Mouse (Mus musculus) E14TG2a.4 (cell line): ENCODE measurements at regions not wholly inside any gene's neighbourhood (a gene's known extent, or its start where the extent isn't known, plus 50 kb on each side); places are given as distances from the start of the nearest gene placed in this dataset.

Experiments used
- CTCF ChIP-seq: conservative IDR thresholded peaks from 2 replicates; pipeline ENCODE4 v1.5.1; 2014; ENCODE audit warnings: low read length
- NANOG ChIP-seq: IDR thresholded peaks from 2 replicates; pipeline ENCODE4 v1.6.1; 2014; ENCODE audit warnings: borderline replicate concordance, low read length, mixed read lengths

DNA sequence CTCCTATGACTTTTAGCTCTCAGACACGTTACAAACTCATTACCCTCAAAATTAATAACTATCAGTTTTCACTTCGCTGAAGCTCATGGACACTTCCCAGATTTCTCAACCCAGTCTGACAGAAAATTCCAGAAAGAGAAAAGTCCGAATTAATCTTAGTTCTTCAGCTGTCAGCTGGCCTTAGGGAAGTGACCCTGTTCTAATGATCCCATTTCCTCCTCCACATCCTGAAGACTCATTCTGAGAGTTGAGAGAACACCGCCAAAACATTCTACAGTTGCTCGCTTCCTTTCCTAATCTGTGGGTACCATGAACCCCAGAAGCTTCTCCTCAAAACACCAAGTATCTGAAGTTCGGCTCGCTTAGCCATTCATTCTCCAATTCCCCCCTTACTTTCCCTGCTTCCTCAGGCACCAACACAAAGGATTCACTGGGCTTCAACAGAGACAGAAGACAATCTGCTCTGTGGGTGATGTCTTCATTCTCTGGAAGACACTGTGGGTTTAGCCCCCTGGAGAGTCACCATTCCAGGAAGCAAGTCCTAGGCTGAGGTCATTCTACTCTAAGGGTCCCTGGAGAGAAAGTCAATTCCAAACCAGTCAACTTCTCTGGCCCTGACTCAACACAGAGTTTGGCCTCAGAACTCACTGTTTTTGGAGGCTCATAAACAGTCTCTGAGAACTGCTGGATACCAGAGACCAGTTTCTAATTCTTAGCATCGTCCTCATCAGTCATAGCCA lies 81.2 kb downstream of the Polr2m start:
- no peak for TF ChIP-seq CTCF
- no peak for TF ChIP-seq NANOG
